Mouse (Mus musculus) stomach, postnatal 0 days (tissue): ENCODE measurements at regions not wholly inside any gene's neighbourhood (a gene's known extent, or its start where the extent isn't known, plus 50 kb on each side); places are given as distances from the start of the nearest gene placed in this dataset.

Experiments used
- CTCF ChIP-seq: IDR thresholded peaks from 2 replicates; pipeline ENCODE4 v1.5.1; 2016; ENCODE audit warnings: antibody characterized with exemption, low read depth, mild to moderate bottlenecking, moderate library complexity
- EP300 ChIP-seq: optimal IDR thresholded peaks from 2 replicates; pipeline ENCODE3; 2016; ENCODE audit warnings: antibody characterized with exemption

DNA sequence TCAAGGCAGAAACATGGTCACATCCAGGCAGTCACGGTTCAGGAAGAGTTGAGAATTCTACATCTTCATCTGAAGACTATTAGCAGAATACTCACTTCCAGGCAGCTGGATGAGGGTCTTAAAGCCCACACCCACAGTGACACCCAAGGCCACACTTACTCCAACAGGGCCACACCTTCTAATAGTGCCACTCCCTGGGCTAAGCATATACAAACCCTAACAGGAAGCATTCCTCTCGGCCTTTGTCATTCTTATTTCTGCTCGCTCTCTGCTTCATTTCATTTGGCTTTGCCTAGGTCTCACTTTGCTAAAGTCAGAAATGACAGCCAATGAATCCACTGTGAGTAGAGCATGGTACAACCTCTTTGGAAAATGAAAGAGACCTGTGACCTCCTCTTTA, 100.4 kb upstream of the Zfp648 start:
- TF ChIP-seq CTCF (no peak), EP300 (no peak)
